Mouse (Mus musculus) testis, adult 2 months (tissue): ENCODE measurements around the gene Sp9.

Experiments
- CTCF ChIP-seq: fragments of 200-500 bp; IDR thresholded peaks from 2 replicates; pipeline ENCODE4 v1.5.1; 2012; ENCODE audit warnings: low read depth, mild to moderate bottlenecking, inconsistent platforms, low read length, moderate library complexity; ENCODE audit not compliant: control insufficient read depth, insufficient read depth, insufficient replicate concordance
- POLR2A ChIP-seq: fragments of 200-500 bp; IDR thresholded peaks from 2 replicates; pipeline ENCODE4 v1.6.1; 2012; ENCODE audit warnings: low read depth, mild to moderate bottlenecking, inconsistent platforms, low read length, moderate library complexity; ENCODE audit not compliant: control insufficient read depth

- TF ChIP-seq POLR2A (no peak), CTCF (no peak)
These were observed 3.4 kb upstream of the Sp9 start for GRCm38 (mm10) chr2:73268281-73268680.
